Comparison of ENCODE assay signal across 8 mouse cellular contexts in genomic region chr12:86433371-86433821, GRCm38 (mm10).
A peak's percentile ranks its signal among the peaks of the same experiment; 100 is the strongest.
DNase-seq lines count a peak whose midpoint lies in the region; ATAC-seq and TF ChIP-seq lines count a peak whose summit lies in the region.

No protein-coding gene starts in this region.

- H3K4me2 ChIP-seq in intestine, postnatal 0 days (replicated peaks; ENCODE audit: low read depth): peak overlapping the region; percentile 27; the same call in 1 of the 2 replicates
- peak overlapping the region; percentile 34 for H3K4me2 ChIP-seq in midbrain, embryonic 11.5 days

- H3K27me3 ChIP-seq in intestine, postnatal 0 days (replicated peaks; ENCODE audit: control insufficient read depth, insufficient read depth, low read length): 0 out of 2 replicates have a peak, but pooled peaks cover 3% of the 10 kb centered on the region
- peaks cover 5% of the 10 kb centered on the region; the same call in 1 of the 2 replicates for H3K27me3 ChIP-seq in midbrain, embryonic 11.5 days (ENCODE audit: control insufficient read depth, insufficient read depth, low read length)
- H3K27me3 ChIP-seq in small intestine, adult 2 months (ENCODE audit: control insufficient read depth, insufficient read depth, low read length): no peaks in the 10 kb centered on the region; the same call in 1 of the 2 replicates

- no peak for ATAC-seq in CD4-positive, CD25-positive, alpha-beta regulatory T cell, adult 4 months
- ATAC-seq in intestine, postnatal 0 days: peak; percentile 45; the same call in 1 of the 2 replicates
- ATAC-seq in midbrain, embryonic 11.5 days (ENCODE audit: low FRiP score): peak; percentile 84

- H3K27ac ChIP-seq in intestine, postnatal 0 days (ENCODE audit: low read depth, low read length): no peak overlapping the region
- no peak overlapping the region for H3K27ac ChIP-seq in midbrain, embryonic 11.5 days (ENCODE audit: low read depth, low read length)
- H3K27ac ChIP-seq in small intestine, adult 2 months (ENCODE audit: insufficient read depth, low read depth, low read length): no peak overlapping the region

- WGBS in intestine, postnatal 0 days: 6% methylated on average over 13 of the region's 13 CpGs
- 4% methylated on average over 9 of the region's 13 CpGs for WGBS in midbrain, embryonic 11.5 days
- whole genome bisulfite sequencing in small intestine, adult 2 months: 2% methylated on average over 13 of the region's 13 CpGs

- no peaks in the 10 kb centered on the region for H3K9me3 ChIP-seq in intestine, postnatal 0 days (ENCODE audit: control insufficient read depth)
- no peaks in the 10 kb centered on the region for H3K9me3 ChIP-seq in midbrain, embryonic 11.5 days (ENCODE audit: control insufficient read depth, low read length)

- no peak for TF ChIP-seq POLR2A in small intestine, adult 2 months (IDR thresholded peaks at IDR 0.05; ENCODE audit: low read depth, low read length)

- DNase-seq in CD4-positive, CD25-positive, alpha-beta regulatory T cell, adult 2 months (ENCODE audit: low read depth, low spot score): peak; percentile 17
- DNase-seq in embryo, embryonic 10.5 days (ENCODE audit: low spot score): peak; percentile 93
- peak; percentile 17 to 29 for DNase-seq in gastrocnemius, postnatal 36 days
- peak; percentile 84 to 85 for DNase-seq in left cerebral cortex, postnatal 14 days (ENCODE audit: low spot score in 2 of 2)
- peak; percentile 98 for DNase-seq in midbrain, embryonic 11.5 days (ENCODE audit: low spot score, missing footprints)

- peak; percentile 71 for TF ChIP-seq CTCF in intestine, postnatal 0 days (IDR thresholded peaks at IDR 0.05; ENCODE audit: low read depth)
- TF ChIP-seq CTCF in small intestine, adult 2 months (IDR thresholded peaks at IDR 0.05; ENCODE audit: extremely low read depth, insufficient read length, insufficient replicate concordance, low read depth, low read length): peak; percentile 51; the same call in 1 of the 2 replicates

- no peak overlapping the region for H3K9ac ChIP-seq in intestine, postnatal 0 days (ENCODE audit: low read depth, low read length)
- H3K9ac ChIP-seq in midbrain, embryonic 11.5 days (ENCODE audit: low read length): peak overlapping the region; percentile 40; the same call in 1 of the 2 replicates

- no peaks in the 10 kb centered on the region for H3K36me3 ChIP-seq in intestine, postnatal 0 days (ENCODE audit: control insufficient read depth, insufficient read depth)
- no peaks in the 10 kb centered on the region for H3K36me3 ChIP-seq in midbrain, embryonic 11.5 days (ENCODE audit: control insufficient read depth, insufficient read depth, low read length)
- H3K36me3 ChIP-seq in small intestine, adult 2 months (ENCODE audit: control insufficient read depth, insufficient read depth, low read length): no peaks in the 10 kb centered on the region

- no peaks in the 10 kb centered on the region for H3K4me1 ChIP-seq in intestine, postnatal 0 days (replicated peaks; ENCODE audit: control insufficient read depth, insufficient read depth, low read length)
- H3K4me1 ChIP-seq in midbrain, embryonic 11.5 days (ENCODE audit: control insufficient read depth, insufficient read depth, low read length): 0 out of 2 replicates have a peak, but pooled peaks cover 4% of the 10 kb centered on the region
- H3K4me1 ChIP-seq in small intestine, adult 2 months (ENCODE audit: control insufficient read depth, insufficient read depth, insufficient read length, low read length): no peaks in the 10 kb centered on the region

- no peak overlapping the region for H3K4me3 ChIP-seq in intestine, postnatal 0 days (ENCODE audit: low read depth, low read length)
- no peak overlapping the region; the same call in 1 of the 2 replicates for H3K4me3 ChIP-seq in midbrain, embryonic 11.5 days (ENCODE audit: low read depth, low read length)
- no peak overlapping the region for H3K4me3 ChIP-seq in small intestine, adult 2 months (ENCODE audit: low read depth, low read length)

- intact Hi-C loops in gastrocnemius, postnatal 36 days (cut with DNase I): no loop called here
- intact Hi-C loops in left cerebral cortex, postnatal 14 days (cut with DNase I): loop anchor here (10.0 kb wide), 1 partner anchor 181 kb away; no protein-coding TSS in a partner anchor

Comparison
In these comparisons a context has a peak if more than half of its experiments do, and no peak if none do; other contexts are left out.
1. DNase-seq: peak in every context shown above with its lines; median percentile 98 in midbrain, embryonic 11.5 days; 93 in embryo, embryonic 10.5 days; 84 in left cerebral cortex, postnatal 14 days; 23 in gastrocnemius, postnatal 36 days; 17 in CD4-positive, CD25-positive, alpha-beta regulatory T cell, adult 2 months.